Mouse (Mus musculus) brown adipose tissue, adult 24 weeks (tissue): ENCODE results near the gene Rnf39. TPM values are rescaled to one million over a fixed set of nuclear protein-coding genes. Genes with fewer than 3 reads are reported as not detected.

Experiments
- H3K27ac ChIP-seq: fragments of 200-500 bp; replicated peaks from 2 replicates; pipeline ENCODE4 v1.5.1; 2012; ENCODE audit warnings: low read depth, mild to moderate bottlenecking, low read length
- H3K4me1 ChIP-seq: fragments of 200-500 bp; 2 replicates; pipeline ENCODE4 v1.6.1; 2012; ENCODE audit warnings: low read length, mixed read lengths; ENCODE audit not compliant: control insufficient read depth, insufficient read depth, insufficient read length
- H3K4me3 ChIP-seq: fragments of 200-500 bp; 2 replicates; pipeline ENCODE4 v1.5.1; 2012; ENCODE audit warnings: low read depth, mild to moderate bottlenecking, low read length, moderate library complexity; ENCODE audit not compliant: insufficient read depth
- polyA plus RNA-seq: library from polyadenylated mRNA; stranded (reverse); fragments of >200 nt; gene quantifications from 2 replicates; pipeline ENCODE4 v1.2.4, GENCODE M21; 2012; ENCODE audit not compliant: missing spikeins, insufficient read depth, insufficient read length

Rnf39 gene
- not detected in 2 replicates for polyA plus RNA-seq

DNA sequence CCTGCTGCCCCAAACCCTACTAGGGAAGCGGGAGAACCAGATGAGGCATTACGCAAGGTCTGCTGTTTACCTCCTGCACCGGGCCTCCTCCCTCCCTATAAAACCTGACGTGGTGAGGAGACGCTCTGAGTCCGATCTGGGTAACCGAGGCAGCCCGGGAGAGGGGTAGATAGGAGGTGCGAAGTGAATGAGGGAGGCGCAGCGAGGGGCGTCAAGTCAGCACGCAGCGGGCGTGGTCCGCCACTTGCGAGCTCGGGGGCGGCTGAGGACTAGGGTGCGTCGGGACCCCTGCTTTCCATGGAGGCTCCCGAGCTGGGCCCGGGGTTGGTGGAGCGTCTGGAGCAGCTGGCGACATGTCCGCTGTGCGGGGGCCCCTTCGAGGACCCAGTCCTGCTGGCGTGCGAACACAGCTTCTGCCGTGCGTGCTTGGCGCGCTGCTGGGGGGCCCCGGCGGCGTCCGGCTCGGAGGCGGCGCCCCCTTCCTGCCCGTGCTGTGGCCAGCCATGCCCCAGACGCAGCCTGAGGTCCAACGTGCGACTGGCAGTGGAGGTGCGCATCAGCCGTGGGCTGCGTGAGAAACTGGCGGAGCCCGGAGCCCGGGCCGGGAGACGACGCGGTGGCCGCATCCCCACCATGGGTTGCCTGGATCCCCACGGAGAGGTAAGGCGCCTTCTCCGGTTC lies at the start of gene Rnf39:
TSS of gene Rnf39 (plus strand) at position 128 of the 681 bp plus-strand sequence.
- H3K4me1 ChIP-seq, result peaks cover 5% of the 10 kb centered on the region
- H3K27ac ChIP-seq, result no peak within 1 kb of the TSS
- H3K4me3 ChIP-seq, result peak within 1 kb of the TSS; percentile 43

DNA sequence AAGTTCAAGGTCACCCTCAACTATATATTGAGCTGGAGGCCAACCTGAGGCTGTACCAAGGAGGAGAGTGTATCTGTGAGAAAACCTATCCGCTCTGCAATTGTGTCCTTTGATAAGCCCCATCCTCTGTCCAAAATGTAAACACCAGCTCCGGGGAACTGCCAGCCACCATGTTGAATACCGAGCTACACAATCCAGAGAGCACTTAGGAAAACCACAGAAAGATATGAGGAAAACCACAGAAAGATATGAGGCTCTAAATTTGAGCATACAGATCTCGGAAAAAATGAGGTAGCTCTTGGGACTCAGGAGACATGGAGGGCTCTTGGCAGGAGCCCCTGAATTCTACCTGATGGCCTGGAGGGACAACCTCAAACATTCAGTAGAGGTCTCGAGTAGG lies 49.3 kb upstream of the Rnf39 start:
- Histone ChIP-seq H3K4me3 (no peak overlapping the region), H3K4me1 (no peaks in the 10 kb centered on the region)

DNA sequence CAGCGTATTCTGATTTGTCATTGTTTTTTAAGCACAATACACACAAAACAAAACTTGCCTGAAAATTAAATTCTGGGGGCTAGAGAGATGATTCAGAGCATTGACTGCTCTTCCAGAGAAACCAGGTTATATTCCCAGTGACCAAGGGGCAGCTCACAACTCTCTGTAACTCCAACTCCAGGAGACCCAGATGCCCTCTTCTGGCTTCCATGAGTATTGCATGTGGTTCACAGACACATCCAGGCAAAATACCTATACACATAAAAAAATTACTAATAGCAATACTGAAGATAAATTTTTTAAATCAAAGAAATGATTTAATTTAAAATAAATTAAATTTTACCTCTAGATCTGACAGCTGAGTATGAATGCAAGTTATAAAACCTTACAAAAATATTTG lies 46.1 kb upstream of the Rnf39 start:
- Histone ChIP-seq H3K27ac (no peak overlapping the region), H3K4me3 (no peak overlapping the region), H3K4me1 (no peaks in the 10 kb centered on the region)

More for the DNA sequence above, 49.3 kb upstream of the Rnf39 start:
- no peak overlapping the region for H3K27ac ChIP-seq

DNA sequence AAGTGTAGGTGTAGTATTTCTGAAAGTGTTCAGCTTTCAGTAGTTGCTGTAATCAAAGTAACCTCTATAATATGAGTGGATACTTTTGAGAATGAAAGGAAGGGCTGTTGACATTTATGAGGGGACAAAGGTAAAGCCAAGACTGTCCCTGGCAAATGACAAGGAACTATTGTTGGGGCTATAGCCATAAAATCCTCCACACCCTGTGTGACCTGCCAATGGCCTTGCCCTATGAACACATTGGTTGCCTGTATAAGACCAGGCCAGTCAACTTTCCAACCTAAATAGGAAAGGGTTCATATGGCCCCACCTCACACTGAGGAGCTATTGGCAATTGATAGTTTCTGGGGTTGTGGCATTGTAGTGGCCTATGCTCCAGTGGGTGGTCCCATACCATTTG lies 45.7 kb upstream of the Rnf39 start:
- Histone ChIP-seq H3K27ac (no peak overlapping the region), H3K4me1 (no peaks in the 10 kb centered on the region), H3K4me3 (no peak overlapping the region)

DNA sequence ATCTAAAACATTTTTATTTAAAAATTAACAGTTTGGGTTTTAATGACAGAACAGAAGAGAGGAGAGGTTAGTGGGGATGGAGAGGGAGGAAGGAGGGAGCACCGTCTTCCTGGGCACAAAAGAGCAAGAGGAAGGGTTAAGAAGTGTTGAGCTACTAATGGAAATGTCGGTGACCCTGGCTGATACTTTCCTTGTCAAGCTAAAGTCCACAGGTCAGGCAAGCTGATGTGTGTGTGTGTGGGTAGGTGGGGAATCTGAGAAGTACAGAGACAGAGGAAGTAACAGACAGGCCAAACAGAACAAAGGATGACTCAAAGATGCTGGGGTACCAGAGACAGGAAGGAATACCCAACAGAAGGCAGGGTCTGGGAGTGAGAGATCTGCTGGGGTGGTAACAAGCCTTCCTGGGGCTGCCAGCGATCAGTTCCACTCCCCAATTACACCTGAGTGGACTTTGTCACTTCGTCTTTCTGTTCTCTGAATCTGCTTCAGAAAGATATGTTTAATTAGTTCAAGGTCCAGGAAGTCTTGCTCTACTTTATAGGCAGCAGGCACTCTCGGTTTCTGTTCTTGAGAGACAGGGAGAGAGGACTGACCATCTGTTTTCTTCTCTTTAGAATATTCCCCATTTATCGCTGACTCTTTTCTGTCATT lies 45.0 kb upstream of the Rnf39 start, which contains the start of gene Trim31:
TSS of gene Trim31 (plus strand) at position 567 of the 654 bp plus-strand sequence.
- no peak within 1 kb of the TSS for H3K27ac ChIP-seq
- no peaks in the 10 kb centered on the region for H3K4me1 ChIP-seq
- no peak within 1 kb of the TSS for H3K4me3 ChIP-seq

DNA sequence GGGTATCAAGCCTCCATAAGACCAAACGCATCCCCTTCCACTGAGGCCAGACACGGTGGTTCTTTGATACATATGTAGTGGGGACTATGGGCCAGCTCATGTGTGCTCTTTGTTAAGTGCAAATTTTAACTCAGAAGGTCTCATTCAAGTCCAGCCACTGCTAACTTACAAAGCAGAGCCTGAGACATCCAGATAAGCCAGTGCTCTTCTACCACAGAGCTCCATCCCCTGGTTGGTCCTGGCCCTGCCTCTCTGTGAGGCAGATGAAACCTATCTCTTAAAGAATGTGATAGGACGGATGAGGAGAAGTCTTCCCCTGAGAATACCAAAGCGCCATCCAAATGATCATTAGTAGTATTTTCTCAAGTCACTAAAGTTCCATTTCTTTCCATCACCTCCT lies 43.3 kb upstream of the Rnf39 start:
- Histone ChIP-seq H3K27ac (no peak overlapping the region), H3K4me1 (no peaks in the 10 kb centered on the region), H3K4me3 (no peak overlapping the region)

DNA sequence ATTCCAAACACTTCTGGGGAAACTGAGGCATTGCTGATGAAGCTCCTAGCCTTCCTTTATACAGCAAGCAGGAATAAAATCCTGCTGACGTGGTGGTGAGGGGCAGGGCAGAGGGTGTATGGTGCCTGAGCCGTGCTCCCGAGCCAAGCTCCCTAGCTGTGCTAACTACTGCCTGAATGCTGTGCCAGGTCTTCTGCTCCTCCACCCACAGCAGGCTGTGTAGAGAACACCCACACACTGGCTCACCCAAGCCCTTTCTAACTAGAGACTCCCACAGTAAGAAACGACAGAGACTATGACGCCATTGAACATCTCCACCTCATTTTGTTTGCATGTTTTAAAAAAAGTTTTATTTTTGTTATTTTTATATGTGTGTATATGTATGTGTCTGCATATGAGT lies 42.7 kb upstream of the Rnf39 start:
- no peak overlapping the region for H3K4me3 ChIP-seq
- H3K27ac ChIP-seq, result no peak overlapping the region

DNA sequence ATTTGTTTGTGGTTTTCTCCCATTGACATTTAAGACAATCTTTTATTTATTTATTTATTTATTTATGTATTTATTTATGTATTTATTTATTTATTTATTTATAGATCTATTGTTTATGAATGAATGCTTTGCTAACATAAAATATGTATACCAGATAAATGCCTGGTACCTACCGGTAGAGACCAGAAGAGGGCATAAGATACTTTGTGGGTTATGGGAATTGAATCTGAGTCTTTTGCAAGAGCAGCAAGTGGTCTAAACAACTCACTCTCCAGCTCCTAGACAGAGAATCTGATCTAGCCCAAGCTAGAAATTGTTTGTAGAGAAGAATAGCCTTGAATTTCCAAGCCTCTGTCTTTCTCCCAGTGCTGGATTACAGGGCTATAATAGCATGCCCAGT lies 42.0 kb upstream of the Rnf39 start:
- H3K27ac ChIP-seq, result no peak overlapping the region
- no peak overlapping the region for H3K4me3 ChIP-seq
- no peaks in the 10 kb centered on the region for H3K4me1 ChIP-seq

More for the DNA sequence above, 42.7 kb upstream of the Rnf39 start:
- H3K4me1 ChIP-seq, result no peaks in the 10 kb centered on the region

DNA sequence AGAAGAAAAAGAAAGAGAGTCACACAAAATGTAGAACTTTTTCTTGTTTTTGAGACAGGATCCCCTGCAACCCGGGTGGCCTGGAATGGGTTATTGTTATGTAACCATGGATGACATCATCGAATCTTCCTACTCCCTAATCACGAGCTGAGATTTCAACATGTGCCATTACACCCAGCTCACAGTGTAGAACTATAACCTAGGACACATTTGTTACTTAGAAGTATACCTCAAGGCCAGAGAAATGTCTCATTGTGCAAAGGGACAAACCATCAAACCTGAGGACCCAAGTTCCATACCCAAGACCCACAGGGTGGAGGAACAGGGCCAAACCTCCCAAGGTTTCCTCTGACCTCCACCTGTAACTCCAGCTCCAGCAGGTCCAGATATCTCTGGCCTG lies 39.1 kb upstream of the Rnf39 start:
- no peaks in the 10 kb centered on the region for H3K4me1 ChIP-seq
- H3K27ac ChIP-seq, result no peak overlapping the region
- no peak overlapping the region for H3K4me3 ChIP-seq

DNA sequence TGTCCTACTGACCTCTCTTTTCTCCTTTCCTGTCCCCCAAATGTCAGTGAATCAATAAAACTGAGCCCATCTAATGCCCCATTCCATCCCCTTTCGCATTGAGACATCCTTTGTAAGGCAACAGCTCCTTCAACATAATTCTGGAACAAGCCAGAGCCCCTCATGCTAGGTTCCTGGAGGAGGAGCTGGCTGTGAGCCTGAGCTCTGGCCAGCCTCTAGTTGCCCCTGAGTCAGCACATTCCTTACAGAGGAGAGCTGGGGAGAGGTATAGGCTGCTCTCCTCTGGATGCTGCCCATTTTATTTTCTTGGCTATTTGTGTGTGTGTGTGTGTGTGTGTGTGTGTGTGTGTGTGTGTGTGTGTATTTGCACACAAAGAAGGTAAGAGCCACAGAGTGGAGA lies 34.5 kb upstream of the Rnf39 start:
- Histone ChIP-seq H3K27ac (no peak overlapping the region), H3K4me1 (no peaks in the 10 kb centered on the region), H3K4me3 (no peak overlapping the region)

DNA sequence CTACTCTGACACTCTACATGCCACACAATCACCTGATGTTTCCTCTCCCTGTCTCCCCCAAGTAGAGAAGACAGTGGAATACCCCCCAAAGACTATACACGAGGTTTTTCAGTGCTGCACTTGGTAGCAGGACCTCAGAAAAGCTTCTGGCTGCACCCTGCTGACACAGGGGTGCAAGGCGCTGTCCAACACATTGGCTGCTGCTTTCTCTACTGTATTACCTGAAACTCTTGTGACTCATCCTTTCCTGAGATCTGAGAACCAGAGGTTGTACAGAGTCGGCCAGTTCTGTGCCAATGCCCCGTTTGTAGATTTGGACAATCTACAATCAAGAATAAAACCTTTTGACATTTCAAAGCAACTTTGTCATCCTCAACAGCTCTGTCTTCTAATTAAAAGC lies 32.9 kb upstream of the Rnf39 start:
- Histone ChIP-seq H3K27ac (no peak overlapping the region), H3K4me1 (no peaks in the 10 kb centered on the region), H3K4me3 (no peak overlapping the region)

DNA sequence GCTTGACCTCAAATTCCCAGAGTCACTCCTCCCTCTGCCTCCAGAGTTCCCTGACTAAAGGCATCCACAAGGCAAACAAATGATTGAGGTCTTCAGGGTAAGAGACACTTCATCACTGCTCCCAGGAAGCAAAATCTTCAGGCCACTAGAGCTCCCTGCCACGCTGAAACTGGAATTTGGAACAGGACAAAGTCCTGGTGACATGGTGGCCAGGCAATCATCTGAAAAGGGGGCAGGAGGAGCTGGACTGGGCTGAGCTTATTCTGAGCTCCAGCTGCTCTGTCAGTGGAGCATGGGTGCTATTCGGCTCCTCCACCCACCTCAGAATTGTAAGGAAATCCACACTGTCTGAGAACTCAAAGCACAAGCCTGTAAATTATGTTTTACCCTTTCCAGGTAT lies 30.7 kb upstream of the Rnf39 start:
- no peaks in the 10 kb centered on the region for H3K4me1 ChIP-seq
- no peak overlapping the region for H3K27ac ChIP-seq

DNA sequence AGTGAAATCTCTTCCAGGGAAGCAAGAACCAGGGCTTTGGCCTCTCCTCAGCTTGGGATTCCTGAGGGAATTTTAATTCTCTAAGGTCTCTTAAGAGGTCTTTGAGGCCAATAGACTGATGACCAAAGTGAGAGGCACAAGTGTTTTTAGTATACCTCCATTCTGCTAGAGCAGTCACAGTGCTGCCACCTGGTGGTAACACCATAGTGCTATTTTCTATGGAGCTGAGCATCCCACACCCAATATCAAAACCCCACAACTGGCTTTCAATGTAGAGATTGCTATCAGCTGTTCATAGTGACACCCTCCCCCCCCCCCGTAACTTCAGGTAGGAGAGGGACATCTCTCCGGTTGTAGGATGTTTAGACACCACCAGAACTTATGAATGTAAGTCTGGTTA lies 28.6 kb upstream of the Rnf39 start:
- H3K4me1 ChIP-seq, result no peaks in the 10 kb centered on the region
- H3K4me3 ChIP-seq, result no peak overlapping the region
- H3K27ac ChIP-seq, result no peak overlapping the region

More for the DNA sequence above, 30.7 kb upstream of the Rnf39 start:
- H3K4me3 ChIP-seq, result no peak overlapping the region

DNA sequence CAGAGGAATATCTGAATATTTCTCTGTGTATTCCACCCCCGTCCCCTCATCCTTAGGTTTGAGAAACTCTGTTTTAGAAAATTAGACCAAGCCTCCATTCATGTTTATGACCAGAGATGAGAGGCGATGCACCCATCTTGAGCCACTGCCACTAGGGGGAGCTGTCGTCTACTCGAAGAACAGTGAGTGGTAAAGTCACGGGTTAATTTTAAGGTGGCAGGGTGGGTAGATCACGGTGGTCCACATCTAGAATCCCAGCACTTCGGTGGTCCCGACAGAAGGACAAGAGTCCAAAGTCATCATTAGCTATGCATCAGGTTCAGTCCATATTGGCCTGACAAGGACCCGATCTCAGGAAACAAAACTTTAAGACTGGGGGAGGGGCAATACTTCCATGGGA lies 27.6 kb upstream of the Rnf39 start:
- no peak overlapping the region for H3K4me3 ChIP-seq
- H3K4me1 ChIP-seq, result no peaks in the 10 kb centered on the region
- no peak overlapping the region for H3K27ac ChIP-seq

DNA sequence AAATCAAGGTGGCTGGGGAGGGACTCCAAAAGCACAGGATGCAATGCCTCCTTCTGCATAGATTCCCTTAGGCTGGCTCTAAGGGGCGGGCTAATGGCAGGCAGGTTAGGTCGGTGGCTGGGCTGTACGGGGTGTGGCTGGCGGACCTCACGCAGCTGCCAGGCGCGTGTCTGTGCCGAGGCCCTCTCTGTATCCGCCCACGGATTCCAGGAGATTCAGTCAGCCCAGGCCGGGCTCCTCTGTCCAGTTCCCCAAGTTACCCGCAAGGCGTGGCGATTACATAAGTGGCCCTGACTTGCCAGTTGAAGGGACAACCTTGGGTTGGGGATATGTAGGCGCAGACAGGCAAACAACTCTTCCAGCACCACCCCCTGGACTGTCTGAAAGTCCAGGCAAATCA lies 22.5 kb upstream of the Rnf39 start:
- Histone ChIP-seq H3K27ac (no peak overlapping the region), H3K4me3 (no peak overlapping the region), H3K4me1 (no peaks in the 10 kb centered on the region)

DNA sequence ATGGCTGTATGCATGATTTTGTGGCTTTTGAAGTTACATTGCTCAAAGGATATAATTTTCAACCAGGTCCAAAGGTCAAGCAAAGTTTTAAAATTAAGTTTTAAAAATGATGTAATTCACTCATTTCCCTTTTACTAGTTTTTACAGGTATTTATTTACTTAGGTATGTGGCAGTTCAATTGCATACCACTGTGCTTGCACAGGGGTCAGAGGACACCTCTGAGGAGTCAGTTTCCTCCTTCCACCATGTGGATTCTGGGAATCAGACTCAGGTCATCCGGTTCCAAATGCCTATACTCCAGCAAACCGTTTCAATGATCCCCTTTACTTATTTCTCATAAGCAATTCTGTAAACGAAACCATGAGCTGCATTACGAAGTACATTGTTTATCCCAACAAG lies 20.0 kb upstream of the Rnf39 start:
- Histone ChIP-seq H3K4me3 (no peak overlapping the region), H3K4me1 (no peaks in the 10 kb centered on the region), H3K27ac (no peak overlapping the region)
